Mouse (Mus musculus): ENCODE results near the gene Tenm2.
A peak's percentile ranks its signal among the peaks of the same experiment; 100 is the strongest.

Tenm2 gene

DNA sequence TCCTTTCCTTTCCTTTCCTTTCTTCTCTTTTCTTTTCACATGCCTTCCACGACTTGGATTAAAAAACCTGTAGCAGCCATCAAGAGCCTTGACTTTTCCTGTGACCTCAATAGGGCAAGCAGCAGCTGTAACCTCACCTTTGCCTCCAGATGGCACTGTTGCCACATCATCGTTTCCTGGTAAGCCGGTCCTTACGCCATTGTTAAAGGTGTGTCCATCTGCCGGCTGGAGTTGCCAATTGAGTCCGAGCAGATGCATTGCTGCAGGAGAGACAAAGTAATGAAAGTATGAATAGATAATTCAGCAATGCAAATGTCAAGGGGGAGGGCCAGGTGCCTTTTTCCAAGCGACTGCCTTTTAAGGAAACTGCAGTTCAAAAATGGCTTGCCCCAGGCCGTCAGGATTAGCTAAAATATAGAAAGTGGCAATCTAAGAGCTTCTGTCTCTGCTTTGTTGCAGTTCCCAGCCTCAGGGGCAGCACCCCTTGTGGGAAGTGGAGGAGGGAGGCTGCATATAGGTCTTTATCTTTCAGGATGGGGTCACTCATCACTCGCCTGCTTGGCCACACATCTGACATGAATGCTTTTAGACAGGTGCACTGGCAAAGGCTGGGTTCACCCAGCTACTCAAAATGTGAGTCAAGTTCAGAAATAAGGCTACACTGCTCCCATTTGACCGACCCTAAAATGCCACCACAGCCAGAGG is 1014.3 kb downstream of the Tenm2 start:
- peak; percentile 90 for DNase-seq (ENCODE audit: low read depth, low spot score)

DNA sequence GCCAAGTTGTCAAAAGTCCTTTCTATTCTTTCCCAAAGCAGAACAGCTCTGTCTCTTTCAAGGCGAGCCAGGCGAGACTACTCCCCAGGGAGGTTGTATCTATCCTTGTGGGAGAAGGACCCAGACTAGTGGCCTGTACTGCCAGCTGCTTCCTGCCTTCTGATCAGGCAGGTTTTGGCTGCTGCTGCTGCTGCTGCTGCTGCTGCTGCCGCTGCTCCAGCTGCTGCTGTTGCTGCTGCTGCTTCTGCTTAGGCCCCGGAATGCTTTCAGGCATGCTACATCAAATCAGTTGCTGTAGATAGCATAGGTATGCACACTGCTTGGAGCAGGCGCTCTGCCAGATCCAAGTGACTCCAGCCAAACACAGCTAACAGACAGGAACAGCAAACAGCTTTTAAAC is 1015.1 kb downstream of the Tenm2 start:
- no peak for DNase-seq (ENCODE audit: low read depth, low spot score)

DNA sequence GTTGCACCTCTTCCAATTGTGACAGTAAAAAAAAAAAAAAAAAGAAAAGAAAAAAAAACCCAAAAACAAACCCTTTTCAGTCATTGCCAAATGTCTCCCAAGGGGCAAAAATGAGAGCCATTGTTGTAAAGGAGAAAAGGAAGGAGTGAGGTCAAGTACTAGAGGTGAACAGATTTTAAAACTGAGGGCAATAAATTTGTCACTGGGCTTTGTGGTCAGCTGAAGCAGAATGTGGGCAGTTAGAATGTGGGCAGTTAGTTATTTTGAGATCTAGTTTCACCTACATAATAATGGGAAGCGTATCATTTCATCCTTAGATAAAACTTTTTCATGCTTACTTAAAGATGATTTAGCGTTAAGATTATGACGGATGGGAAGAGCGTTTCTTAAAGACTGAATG is 1016.2 kb downstream of the Tenm2 start:
- DNase-seq (ENCODE audit: low read depth, low spot score), result no peak

DNA sequence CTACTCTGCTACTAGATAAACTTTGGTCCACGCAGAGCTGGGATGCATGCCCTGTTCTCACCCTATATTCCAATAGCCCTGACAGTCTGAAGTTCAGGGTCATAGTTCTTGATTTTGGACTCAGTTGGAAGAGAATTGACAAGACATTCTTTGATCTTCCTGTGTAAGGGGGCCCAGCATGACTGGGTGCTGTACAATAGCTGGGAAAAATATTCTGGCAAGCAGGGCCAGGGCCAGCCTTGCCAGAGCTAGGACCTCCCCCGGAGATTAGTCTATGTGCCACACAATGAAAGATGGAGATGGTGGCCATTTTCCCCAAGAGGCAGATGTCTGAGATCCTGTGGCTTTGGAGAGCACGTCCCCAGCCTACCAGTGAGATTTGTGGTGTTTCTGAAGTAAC is 1021.2 kb downstream of the Tenm2 start:
- DNase-seq (ENCODE audit: low read depth, low spot score), result no peak

DNA sequence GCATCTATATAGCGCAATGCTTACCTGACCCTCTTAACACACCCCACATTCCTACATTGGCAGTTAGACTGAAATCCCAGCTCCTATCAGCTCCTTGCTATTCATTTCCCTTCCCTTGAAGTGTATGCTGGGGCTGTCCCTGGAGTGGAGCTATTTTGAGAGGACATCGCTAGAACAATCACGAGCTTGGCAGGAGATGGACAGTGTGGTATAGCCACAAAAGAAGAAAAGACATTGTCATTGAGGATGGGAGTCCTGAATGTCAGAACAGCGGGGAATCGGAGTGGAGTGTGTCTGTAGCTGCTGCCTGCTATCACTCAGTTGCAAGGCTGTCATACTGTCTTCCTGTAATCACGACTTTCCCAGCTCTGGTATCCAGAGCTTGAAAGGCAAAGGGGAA is 1031.4 kb downstream of the Tenm2 start:
- DNase-seq (ENCODE audit: low read depth, low spot score), result no peak

DNA sequence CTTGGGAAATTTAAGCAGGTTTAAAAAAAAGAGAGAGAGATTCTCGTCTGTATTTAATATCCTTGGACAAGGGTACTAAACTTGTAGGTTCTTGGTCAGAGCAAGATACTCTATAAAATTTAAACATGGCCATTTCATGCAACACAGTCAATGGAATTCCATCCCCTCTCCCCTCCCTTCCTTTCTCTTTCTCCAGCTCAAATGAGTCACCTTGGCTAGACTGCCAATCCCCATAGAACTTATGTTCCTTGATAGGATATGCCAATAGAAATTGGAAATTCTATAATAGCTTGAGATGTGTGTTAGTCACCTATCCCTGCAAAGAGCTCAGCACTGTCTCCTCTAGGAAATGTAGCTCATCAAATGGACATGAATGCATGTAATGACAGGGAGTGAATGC is 1031.9 kb downstream of the Tenm2 start:
- no peak for DNase-seq (ENCODE audit: low read depth, low spot score)

DNA sequence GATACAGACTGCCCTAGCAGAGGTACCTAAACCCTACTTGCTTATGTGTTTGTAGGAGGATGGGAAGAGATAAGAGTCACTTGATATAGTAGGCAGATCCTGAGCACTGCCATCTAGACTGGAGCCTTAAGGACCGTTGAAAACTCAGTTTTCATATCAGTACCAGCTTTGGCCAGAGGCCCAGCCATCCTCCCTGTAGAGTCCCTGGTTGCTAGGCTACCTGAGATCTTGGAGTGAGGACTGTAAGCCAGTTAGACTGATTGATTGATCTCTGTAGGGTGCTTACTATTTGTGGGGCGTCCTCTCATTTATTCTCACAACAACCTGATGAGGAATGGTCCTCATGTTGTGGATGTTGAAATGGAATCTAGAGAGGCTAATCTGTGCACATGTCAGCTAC is 1041.4 kb downstream of the Tenm2 start:
- no peak for DNase-seq (ENCODE audit: low read depth, low spot score)

DNA sequence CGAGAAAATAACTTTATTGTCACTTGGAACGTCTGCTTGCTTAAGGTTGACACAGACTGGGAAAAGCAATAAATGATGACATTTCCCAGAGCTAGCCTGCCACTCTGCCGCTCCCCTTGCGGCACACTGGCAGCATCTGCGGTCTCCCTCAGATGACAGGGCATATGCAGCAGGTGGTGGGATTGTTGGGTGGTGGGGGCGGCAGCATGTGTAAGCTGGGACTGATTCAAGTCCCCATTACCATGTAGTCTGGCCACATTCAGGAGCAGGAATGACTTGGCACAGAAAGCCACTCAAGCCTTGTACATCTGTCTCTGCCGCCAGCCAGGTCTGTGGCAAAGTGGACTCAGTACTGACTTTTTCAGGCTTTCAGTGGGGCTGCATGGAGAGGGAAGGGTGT is 1059.7 kb downstream of the Tenm2 start:
- no peak for DNase-seq (ENCODE audit: low read depth, low spot score)

DNA sequence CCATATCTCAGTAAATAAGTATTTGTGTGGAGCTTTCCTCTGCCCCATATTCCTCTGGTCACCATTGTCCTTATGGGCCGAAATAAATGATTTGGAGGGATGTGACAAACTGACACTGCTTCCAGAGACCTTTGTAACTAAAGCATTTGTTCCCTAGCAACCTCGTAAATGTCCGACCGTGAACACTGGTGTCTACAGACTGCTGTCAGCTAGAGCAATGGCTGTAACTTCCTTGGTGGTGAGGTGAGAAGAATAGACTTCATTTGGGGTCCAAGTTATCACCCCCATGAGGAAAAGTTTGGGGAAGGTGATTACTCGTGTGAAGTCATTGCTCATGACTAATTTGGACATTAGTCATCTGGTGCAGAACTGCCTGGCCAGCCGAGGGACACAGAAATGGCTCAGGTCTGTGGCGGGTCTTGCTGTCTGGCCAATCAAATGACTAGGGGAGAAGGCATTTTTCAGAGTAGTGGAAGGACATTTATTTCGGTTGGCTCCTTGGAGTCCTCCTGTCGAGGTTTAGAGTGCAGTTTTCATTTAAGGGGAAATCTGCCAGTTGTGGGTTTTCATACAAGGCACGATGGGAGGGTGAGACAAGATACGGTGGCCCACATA is 1062.6 kb downstream of the Tenm2 start:
- peak; percentile 23 for DNase-seq (ENCODE audit: low read depth, low spot score)

DNA sequence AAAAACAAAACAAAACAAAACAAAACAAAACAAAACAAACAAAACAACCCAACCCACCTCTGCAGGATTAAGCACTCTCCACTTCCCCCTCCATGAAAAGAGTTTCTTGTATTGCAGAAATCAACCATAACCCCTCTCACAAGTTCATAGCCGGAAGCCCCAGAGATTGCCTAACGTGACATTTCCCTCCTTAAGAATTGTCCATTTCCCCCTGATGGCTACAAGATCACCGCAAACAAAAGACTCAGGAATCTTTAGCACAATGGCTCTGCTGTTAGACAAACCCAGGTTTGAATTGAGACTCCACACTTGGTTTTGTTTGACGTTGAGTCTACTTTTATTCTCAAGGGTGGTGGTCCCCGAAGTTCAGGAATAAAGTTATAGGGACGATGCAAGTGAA is 1063.2 kb downstream of the Tenm2 start:
- DNase-seq (ENCODE audit: low read depth, low spot score), result no peak

DNA sequence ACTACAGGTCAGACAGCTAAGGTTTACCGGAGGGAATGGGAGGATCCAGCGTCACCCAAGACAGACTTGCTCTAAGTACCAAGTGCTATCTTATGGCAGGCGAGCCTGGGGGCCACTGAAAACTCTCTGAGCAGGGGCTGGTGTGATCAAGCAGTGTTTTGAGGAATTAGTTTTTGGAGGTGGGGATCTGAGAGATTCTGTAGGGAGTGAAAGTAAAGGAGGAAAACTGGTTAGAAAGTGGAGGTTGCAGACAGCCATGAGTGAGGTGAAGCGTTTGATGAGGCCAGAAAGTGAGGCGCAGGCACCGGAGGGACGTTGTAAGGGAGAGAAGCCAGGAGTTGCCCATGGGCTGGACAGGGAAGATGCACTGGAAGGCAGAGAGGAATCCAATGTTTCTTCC is 1063.8 kb downstream of the Tenm2 start:
- DNase-seq (ENCODE audit: low read depth, low spot score), result no peak

DNA sequence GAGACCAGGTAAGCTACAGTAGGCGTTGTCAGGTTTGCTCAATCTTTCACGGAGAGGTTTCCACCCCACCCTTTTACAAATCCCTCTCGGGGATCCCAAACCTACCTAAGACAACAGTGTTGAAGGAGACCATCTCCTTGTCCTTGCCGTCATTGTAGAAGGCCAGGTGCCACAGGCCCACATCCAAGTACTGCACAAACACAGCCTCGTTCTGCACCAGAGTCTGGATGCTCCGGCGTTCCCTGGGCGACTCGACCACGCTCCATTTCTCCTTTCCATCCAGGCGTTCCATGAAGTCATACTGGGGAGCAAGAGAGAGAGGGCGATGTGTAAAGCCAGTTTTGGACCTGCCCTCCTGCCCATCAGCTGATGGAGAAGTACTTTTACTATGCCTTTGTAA is 1064.5 kb downstream of the Tenm2 start:
- DNase-seq (ENCODE audit: low read depth, low spot score), result no peak

DNA sequence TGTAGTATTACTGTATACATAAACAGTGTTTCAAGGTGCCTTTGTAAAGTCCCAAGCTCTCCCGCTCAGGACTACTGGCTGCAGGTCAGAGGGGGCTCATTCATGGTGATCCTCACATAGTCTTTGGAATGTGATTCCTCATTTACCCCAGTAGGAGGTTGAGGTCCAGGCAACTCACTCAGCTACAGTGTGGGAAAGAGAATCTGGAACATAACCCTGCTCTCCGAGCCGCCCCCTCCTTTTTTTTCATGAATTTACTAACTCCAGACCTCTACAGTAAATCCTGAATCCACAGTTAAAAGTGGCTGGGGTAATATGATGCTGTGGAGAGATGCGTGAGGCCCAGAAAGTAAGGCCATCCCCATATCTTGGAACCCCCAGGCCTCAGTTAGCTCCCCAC is 1066.0 kb downstream of the Tenm2 start:
- no peak for DNase-seq (ENCODE audit: low read depth, low spot score)

DNA sequence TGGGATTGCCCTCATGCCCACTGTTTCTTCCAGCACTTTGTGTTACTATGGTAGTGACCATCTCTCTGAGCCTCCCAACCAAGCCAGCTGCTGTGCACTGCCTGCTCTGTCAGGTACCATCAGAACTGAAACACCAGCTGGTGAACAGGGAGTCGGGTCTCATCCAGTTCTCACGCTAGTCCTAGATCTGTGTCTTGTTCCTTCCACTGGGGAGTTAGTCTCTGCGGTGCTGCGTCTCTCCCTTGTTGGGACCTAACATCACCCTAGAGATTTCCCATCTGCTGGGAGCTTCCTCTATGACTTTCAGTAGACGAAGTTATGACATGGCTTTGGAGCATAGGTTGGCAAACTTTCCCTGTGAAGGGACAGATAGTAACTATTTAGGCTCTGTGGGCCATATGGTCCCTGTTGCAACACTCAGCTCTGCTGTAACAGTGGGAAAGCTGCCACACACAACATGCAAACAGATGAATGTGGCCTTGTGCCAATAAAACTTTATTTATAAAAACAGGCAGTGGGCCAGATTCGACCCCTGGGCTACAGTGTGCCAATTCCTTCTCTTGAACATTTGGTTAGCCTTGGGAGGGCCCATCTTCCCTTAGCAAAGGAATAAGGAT is 1066.7 kb downstream of the Tenm2 start:
- DNase-seq (ENCODE audit: low read depth, low spot score), result no peak

DNA sequence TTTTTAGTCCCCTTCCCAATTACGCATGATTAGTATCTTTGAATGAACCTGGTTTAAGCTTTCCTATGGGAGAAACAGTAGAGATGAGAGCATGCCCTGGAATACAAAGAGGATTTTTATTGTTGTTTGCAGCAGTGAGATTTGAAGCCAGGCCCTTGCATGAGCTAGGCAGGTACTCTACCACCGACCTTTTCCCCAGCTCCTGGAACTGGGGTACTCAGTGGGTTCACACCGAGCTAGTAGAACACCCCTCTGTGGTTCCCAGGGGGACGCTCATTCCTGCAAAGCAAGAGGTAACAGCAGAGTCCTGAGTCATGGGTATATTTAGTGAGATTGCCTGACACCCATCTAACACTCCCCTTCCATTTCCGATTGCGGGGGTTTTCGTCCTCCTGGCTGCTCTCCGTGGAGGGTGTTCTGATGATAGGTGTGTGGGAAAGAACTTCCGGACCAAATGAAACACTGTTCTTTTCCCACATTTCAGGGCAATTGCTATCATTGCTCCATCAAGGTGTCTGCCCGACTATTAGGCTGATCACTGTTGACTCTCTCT is 1067.9 kb downstream of the Tenm2 start:
- no peak for DNase-seq (ENCODE audit: low read depth, low spot score)

DNA sequence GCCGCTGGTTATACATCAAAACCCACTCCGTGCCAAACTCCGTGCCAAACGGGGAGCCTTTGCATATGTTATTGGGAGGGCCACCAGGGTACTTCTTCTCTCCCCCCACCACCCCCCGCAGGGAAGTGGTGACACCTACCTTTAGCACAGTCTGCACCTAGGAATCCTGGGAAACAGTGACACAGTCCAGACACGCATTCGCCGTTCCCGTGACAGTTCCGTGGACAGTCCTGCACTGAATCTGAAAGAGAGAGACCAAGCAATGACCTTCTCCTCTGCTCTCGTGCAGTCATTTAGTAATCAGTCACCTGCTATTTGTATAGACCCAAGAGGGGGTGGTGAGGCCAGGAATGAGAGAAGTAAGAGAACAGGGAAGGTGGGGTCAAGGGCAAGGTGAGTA is 1072.2 kb downstream of the Tenm2 start:
- DNase-seq (ENCODE audit: low read depth, low spot score), result no peak

DNA sequence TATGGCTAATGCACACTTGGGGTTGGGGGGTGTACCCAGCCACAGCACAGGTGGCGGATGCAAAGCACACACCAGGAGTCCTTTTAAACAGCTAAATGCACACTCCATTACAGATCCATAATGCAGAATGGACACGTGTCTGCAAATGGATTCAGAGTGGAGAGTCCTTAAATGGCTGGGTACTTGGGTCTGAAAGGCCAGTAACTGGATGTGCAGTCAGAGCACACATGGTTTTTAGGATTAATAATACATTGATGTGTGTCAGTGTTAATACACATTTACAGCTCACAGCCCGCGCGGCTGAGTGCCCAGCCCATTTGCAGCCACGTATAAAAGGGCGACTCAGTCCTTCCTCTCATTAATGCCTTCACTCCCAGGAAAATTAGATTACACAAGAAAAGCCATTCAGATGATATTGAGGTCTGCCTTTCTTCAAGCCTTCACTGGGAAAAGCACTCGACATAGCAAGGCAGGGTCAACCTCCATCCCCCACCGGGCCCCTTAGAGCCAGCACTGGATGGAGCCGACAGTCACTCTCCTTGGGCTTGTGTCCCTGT is 1073.9 kb downstream of the Tenm2 start:
- DNase-seq (ENCODE audit: low read depth, low spot score), result no peak

DNA sequence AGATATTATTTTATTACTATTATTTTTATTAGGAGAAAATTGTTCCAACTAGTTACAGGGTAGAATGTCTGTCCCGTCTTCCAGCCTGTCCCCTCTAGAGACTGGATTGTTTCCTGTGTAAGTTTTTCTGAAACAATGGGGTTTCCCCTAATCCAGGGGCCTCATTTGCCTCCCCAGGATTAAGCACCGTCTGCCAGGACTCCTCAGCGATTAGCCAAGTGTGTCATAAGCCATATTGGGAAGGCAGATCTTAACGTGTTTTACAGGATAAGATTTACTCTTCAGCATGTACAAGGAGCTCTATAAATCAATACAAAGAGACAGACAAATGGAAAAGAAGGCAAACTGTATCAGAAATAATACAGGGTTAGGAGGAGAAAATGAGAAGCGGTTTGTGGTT is 1082.3 kb downstream of the Tenm2 start:
- DNase-seq (ENCODE audit: low read depth, low spot score), result no peak

DNA sequence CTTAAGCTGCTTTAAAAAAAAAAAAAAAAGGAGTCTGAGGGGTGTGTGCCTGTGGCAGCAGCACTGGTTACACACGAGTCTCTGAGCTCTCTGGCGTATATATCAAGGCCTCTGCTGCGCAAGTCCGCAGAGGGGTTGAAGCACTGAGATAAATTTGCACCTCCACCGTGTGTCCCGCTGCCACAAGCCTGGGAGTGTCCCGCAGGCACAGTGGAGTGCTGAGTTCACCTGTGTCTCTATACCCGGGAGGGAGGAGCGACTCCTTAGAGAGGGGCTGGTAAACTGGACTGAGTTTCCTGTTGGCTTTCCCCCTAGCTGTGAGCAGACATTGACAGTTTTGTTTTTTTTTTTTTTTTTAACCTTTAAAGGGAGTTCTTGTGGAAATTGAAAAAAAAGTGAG is 1082.8 kb downstream of the Tenm2 start:
- no peak for DNase-seq (ENCODE audit: low read depth, low spot score)

DNA sequence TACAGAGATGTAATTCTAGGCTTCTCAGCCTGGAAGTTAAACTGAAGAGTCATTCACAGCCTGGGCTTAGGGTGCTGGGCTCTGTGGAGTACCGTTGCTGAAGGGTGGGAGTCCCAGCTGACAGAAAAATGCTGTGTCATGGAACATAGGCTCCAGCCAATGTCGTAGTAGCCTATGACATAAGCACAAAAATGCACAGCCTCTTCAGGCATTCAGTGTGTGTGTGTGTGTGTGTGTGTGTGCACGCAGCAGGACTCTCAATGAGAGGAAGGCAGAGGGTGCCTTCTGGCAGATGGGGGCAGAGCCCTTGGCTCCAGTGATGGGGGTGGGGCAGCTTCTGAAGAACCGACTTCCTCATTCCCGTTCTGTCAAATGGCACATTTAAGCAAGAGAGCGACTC is 1083.5 kb downstream of the Tenm2 start:
- DNase-seq (ENCODE audit: low read depth, low spot score), result peak; percentile 29

DNA sequence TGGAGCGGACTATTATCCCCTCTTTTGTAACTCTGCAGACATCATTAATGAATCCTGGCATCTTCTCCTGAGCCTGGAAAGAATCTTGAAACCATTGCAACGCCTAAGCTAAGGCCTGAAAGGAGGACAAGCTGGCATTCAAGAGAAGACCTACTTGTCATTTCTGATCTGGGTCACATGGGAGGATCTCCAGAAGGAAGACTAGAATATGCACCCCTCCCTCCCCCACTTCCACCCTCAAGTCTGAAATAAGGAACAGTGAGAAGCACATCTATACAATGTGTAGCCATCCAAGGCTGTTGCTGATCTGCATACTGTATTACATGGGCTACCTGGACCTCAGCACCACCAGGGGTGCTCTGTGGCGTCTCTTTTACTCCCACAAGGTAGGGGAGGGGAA is 1086.7 kb downstream of the Tenm2 start:
- DNase-seq (ENCODE audit: low read depth, low spot score), result no peak

DNA sequence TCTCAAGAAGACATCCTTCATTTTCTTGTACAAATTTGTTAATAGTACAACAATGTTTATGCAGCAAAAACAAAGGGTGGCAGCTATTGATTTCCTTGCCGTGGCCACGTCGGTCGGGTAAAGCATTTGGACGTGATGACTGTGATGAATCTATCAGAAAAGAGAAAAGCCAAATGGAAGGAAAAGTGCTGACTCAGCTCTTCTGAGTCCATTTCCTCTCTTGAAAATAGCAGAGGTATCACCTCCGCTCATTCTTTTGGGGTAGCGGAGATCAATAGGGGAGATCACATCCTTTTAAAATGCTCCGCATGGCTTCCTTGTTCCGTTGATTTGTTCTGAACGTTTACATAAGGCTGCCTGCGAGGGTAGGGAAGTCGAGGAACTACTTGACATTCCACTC is 1090.7 kb downstream of the Tenm2 start:
- no peak for DNase-seq (ENCODE audit: low read depth, low spot score)

DNA sequence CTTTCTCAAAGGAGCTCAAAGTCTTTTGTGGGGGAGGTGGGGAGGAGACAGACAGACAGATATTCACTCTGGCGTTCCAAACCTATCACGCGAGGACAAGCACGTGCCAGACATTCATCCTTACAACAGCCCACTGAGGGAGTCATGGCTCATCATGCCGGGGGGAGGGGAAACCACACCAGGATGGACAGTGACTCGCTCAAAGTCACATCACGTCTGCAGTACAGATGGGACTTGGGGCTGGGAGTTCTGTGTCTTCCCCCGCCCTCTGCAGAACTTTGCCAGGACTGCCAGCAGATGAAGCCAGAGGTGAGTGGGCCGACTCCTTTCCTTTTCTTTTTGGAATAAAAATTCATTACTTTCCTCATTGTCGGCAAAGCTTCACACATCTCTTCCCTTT is 1095.4 kb downstream of the Tenm2 start:
- DNase-seq (ENCODE audit: low read depth, low spot score), result no peak

Data from mesoderm, embryonic 11.5 days (tissue).